Mouse (Mus musculus) CD4-positive, CD25-positive, alpha-beta regulatory T cell, adult 4 months (primary cell): ENCODE results near the gene Afmid. TPM values are rescaled to one million over a fixed set of nuclear protein-coding genes. Genes with fewer than 3 reads are reported as not detected.

Experiments
- ATAC-seq: one replicate; pipeline ENCODE4 v1.8.0; 2017
- polyA plus RNA-seq, 2 experiments: library from polyadenylated mRNA; unstranded; fragments of 100-300 nt; shearing (Covaris generic); gene quantifications; one replicate each; pipeline ENCODE4 v1.2.1; 2017

Afmid gene
- polyA plus RNA-seq, 2 experiments from 2014 or later, result 24.8 to 42.0 TPM

- no peak for ATAC-seq
Measured at GRCm38 (mm10) chr11:117886000-117886399, 60.3 kb downstream of the Afmid start.

GRCm38 (mm10) chr11:117888168-117888852, 62.6 kb downstream of the Afmid start:
- no peak for ATAC-seq

- ATAC-seq, result no peak
Measured at GRCm38 (mm10) chr11:117888853-117889822, 63.4 kb downstream of the Afmid start.

Other genes starting within 250 kb of the Afmid start
- 10 to 100 TPM; 19.6 to 21.4 TPM for gene Tnrc6c, start 171.6 kb upstream of the Afmid start, polyA plus RNA-seq
- gene Tmc8, start 43.8 kb upstream of the Afmid start, polyA plus RNA-seq, result 10 to 100 TPM; 35.1 to 41.6 TPM
- 100 to 1,000 TPM in 1 of 2 experiments, 10 to 100 TPM in 1; 85.5 to 146 TPM for gene Tmc6, start 43.7 kb upstream of the Afmid start, polyA plus RNA-seq
- gene 6030468B19Rik, start 28.3 kb upstream of the Afmid start, polyA plus RNA-seq, result 1 to 10 TPM in 1 of 2 experiments, not detected in 1; 1.0 TPM
- 1 to 10 TPM; 1.0 to 3.2 TPM for gene Gm20708, start 16.3 kb upstream of the Afmid start, polyA plus RNA-seq
- 100 to 1,000 TPM; 110 to 153 TPM for gene Syngr2, start 16.3 kb upstream of the Afmid start, polyA plus RNA-seq
- 10 to 100 TPM; 31.4 to 55.1 TPM for gene Tk1, start 168 bp downstream of the Afmid start, polyA plus RNA-seq
- 10 to 100 TPM; 16.9 to 31.5 TPM for gene Birc5, start 23.3 kb downstream of the Afmid start, polyA plus RNA-seq
- gene Tmem235, start 34.8 kb downstream of the Afmid start, polyA plus RNA-seq, result not detected
- 1 to 10 TPM; 8.5 to 10.0 TPM for gene Tha1, start 47.6 kb downstream of the Afmid start, polyA plus RNA-seq
- gene Socs3, start 144.1 kb downstream of the Afmid start, polyA plus RNA-seq, result 10 to 100 TPM; 34.4 to 35.5 TPM
- 10 to 100 TPM; 34.3 to 38.8 TPM for gene Pgs1, start 160.4 kb downstream of the Afmid start, polyA plus RNA-seq